Mouse (Mus musculus): ENCODE measurements around the gene Taf3. TPM values are rescaled to one million over a fixed set of nuclear protein-coding genes. Genes with fewer than 3 reads are reported as not detected.

Gene Taf3
- polyA plus RNA-seq, 1 experiment from 2014 or later, result 15.9 TPM

DNA sequence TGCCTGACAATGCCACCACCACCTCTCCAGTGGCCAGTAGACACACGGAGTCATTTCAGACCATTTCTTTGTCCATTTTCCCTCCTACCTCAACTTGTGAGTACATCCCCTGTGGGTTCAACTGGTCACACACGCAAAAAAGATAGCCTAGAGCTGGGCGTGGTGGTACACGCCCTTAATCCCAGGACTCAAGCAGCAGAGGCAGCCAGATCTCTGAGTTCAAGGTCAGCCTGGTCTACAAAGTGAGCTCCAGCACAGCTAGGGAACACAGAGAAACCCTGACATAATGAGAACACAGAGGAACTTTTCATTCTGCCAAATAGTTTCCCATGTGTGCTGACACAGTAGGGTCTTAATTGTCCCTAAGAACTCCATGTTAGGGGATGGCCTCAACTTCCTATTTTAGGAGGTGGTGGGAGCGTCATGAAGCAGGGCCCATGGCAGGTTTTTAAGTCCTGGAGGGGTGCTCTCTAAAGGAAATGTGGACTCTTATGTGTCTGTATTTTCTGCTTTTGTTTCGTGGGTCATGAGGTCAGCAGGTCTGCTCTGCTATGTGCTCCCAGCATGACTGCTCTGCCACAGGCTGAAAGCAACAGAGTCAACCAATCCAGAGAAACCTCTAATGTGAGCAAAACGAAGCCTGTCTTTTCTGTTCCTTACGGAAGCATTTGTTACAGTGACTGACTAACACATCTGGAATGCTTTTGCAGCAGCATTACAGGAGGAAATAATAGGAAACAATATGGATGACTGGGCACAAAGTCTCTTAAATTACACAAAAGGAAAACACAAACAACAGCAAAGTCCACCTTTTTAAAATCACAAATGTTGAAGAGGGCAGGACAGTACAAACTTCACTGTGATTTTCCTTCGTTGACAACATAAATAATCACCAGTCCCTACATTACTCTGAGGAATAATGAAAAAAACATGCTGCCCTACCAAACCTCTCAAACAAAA is 92.5 kb downstream of the Taf3 start:
- Histone ChIP-seq H3K27ac (peak overlapping the region; percentile 78), H3K4me2 (peak overlapping the region; percentile 18; the same call in 1 of the 2 replicates), H3K27me3 (no peaks in the 10 kb centered on the region), H3K9ac (replicated peaks) (no peak overlapping the region), H3K36me3 (peaks cover 19% of the 10 kb centered on the region; the same call in 1 of the 2 replicates), H3K4me1 (replicated peaks) (peaks cover 26% of the 10 kb centered on the region), H3K9me3 (no peaks in the 10 kb centered on the region), H3K4me3 (replicated peaks) (no peak overlapping the region)
- 38% methylated on average over 9 of the region's 9 CpGs for WGBS
- peak; percentile 81 for ATAC-seq (ENCODE audit: insufficient number of reproducible peaks, insufficient read depth, low FRiP score, low TSS enrichment, low read depth)

GRCm38 (mm10) chr2:9946739-9947138 is 101.7 kb downstream of the Taf3 start:
- WGBS, result 84% methylated on average over 3 of the region's 3 CpGs
- H3K27me3 ChIP-seq, result no peaks in the 10 kb centered on the region
- no peak for ATAC-seq (ENCODE audit: insufficient number of reproducible peaks, insufficient read depth, low FRiP score, low TSS enrichment, low read depth)
- H3K4me3 ChIP-seq (replicated peaks), result no peak overlapping the region
- peaks cover 18% of the 10 kb centered on the region; the same call in 1 of the 2 replicates for H3K36me3 ChIP-seq
- no peak overlapping the region; the same call in 1 of the 2 replicates for H3K27ac ChIP-seq
- H3K4me2 ChIP-seq, result no peak overlapping the region
- H3K4me1 ChIP-seq (replicated peaks), result 0 out of 2 replicates have a peak, but pooled peaks cover 3% of the 10 kb centered on the region
- H3K9me3 ChIP-seq, result no peaks in the 10 kb centered on the region
- H3K9ac ChIP-seq (replicated peaks), result no peak overlapping the region

DNA sequence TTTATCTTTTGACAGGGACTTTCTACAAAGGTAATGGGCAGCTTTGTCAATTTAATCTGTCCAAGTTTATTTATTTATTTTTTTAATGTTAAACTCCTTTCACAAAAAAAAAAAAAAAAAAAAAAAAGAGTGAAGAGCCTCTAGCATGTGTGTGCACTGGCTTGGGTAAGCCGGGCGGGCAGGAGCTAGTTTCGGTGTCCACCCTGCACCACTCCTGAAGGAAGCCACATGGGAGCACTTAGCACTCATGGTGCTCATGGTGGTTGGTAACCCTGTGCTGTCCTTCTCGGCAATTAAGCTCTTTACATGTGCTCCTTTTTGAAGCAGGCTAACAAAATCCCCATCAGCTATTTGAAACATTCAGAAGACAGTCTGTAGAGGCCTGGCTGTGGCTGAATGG is 102.8 kb downstream of the Taf3 start:
- H3K27ac ChIP-seq, result no peak overlapping the region
- H3K9me3 ChIP-seq, result no peaks in the 10 kb centered on the region
- H3K4me3 ChIP-seq (replicated peaks), result no peak overlapping the region
- WGBS, result 82% methylated on average over 4 of the region's 4 CpGs
- no peaks in the 10 kb centered on the region for H3K27me3 ChIP-seq
- 0 out of 2 replicates have a peak, but pooled peaks cover 3% of the 10 kb centered on the region for H3K4me1 ChIP-seq (replicated peaks)
- no peak overlapping the region for H3K4me2 ChIP-seq
- H3K36me3 ChIP-seq, result peaks cover 7% of the 10 kb centered on the region; the same call in 1 of the 2 replicates
- ATAC-seq (ENCODE audit: insufficient number of reproducible peaks, insufficient read depth, low FRiP score, low TSS enrichment, low read depth), result no peak
- no peak overlapping the region for H3K9ac ChIP-seq (replicated peaks)

DNA sequence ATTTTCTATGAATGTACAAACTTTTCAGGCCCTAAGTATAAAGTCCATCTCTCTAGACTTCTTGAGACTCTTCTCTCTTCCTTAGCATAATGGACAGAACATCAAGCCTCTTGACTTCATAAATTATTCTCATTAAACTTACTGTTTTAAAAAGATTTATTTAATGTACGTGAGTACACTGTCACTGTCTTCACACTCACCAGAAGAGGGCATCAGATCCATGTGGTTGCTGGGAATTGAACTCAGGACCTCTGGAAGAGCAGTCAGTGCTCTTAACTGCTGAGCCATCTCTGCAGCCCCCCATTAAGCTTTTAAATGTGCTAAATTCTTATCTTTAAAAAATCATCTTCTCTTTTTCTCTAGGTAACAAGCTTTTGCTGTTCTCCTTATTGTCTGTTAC is 105.4 kb downstream of the Taf3 start:
- Histone ChIP-seq H3K36me3 (peaks cover 6% of the 10 kb centered on the region; the same call in 1 of the 2 replicates), H3K27me3 (no peaks in the 10 kb centered on the region), H3K27ac (no peak overlapping the region), H3K4me2 (no peak overlapping the region), H3K9me3 (no peaks in the 10 kb centered on the region), H3K4me3 (replicated peaks) (no peak overlapping the region), H3K4me1 (replicated peaks) (0 out of 2 replicates have a peak, but pooled peaks cover 3% of the 10 kb centered on the region), H3K9ac (replicated peaks) (no peak overlapping the region)
- ATAC-seq (ENCODE audit: insufficient number of reproducible peaks, insufficient read depth, low FRiP score, low TSS enrichment, low read depth), result no peak
- WGBS, result 81% methylated on average over 1 of the region's 1 CpGs

DNA sequence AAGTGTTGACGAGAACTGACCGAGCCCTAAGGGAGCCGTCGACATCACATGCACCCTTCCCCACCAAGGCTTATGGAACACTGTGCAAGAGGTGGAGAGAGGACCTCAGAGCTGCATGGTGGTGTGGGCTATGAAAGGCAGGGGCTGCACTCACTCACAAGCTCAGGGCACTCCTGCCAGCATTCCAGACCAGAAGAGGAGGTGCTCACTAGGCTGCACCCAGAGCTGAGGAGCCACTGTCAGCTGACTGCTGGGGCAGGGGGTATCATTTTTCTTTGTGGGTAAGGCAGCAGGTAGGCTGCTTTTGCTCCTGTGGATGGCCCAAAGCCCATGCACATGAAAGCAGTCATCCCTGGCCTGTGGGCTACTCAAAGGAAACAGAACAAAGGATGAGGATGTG is 109.1 kb downstream of the Taf3 start:
- peaks cover 6% of the 10 kb centered on the region; the same call in 1 of the 2 replicates for H3K36me3 ChIP-seq
- no peak overlapping the region for H3K4me3 ChIP-seq (replicated peaks)
- ATAC-seq (ENCODE audit: insufficient number of reproducible peaks, insufficient read depth, low FRiP score, low TSS enrichment, low read depth), result no peak
- no peak overlapping the region for H3K4me2 ChIP-seq
- H3K27me3 ChIP-seq, result no peaks in the 10 kb centered on the region
- H3K9me3 ChIP-seq, result no peaks in the 10 kb centered on the region
- H3K4me1 ChIP-seq (replicated peaks), result 0 out of 2 replicates have a peak, but pooled peaks cover 5% of the 10 kb centered on the region
- H3K27ac ChIP-seq, result no peak overlapping the region
- H3K9ac ChIP-seq (replicated peaks), result no peak overlapping the region
- WGBS, result 83% methylated on average over 4 of the region's 4 CpGs

DNA sequence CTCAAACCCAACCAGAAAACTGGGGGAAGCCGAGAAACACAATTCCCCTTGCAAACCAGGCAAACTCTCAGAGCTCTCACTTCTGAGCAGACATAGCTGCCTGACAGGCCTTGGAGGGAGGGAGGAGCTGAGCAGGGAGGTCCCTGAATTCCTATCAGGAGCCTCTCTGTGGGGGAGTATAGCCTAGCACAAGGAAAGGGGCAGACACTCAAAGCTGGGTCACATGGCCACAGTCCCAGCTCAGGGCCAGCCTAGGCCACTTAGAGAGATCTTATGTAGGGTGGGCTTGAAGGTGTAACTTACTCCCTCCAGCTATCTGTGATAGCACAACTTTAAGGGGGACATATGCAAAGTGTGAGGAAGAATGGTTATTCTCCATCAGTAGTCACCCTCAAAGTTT is 112.4 kb downstream of the Taf3 start:
- Histone ChIP-seq H3K9me3 (no peaks in the 10 kb centered on the region), H3K4me2 (no peak overlapping the region), H3K9ac (replicated peaks) (no peak overlapping the region), H3K27ac (no peak overlapping the region), H3K27me3 (no peaks in the 10 kb centered on the region), H3K36me3 (peaks cover 6% of the 10 kb centered on the region; the same call in 1 of the 2 replicates), H3K4me3 (replicated peaks) (no peak overlapping the region), H3K4me1 (replicated peaks) (0 out of 2 replicates have a peak, but pooled peaks cover 5% of the 10 kb centered on the region)
- WGBS, result 42% methylated on average over 1 of the region's 1 CpGs
- ATAC-seq (ENCODE audit: insufficient number of reproducible peaks, insufficient read depth, low FRiP score, low TSS enrichment, low read depth), result no peak

DNA sequence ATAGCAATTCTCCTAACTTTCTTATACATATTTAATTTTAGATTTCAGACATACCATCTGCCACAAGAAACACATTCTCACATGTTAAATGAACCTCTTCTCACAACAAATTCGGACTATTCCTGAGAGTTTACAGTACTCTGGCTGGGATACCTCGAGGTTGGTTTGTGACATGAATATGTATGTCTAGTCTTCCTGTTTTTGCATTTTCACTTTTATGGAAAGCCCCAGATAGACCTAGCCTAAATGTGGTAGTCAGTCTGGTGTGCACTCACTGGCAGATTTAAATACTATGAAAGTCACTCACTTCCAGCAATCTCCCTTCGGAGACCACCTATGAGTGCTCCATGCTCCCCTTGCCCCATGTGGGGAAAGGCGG is 121.5 kb downstream of the Taf3 start:
- peaks cover 8% of the 10 kb centered on the region; the same call in 1 of the 2 replicates for H3K36me3 ChIP-seq
- 85% methylated on average over 4 of the region's 4 CpGs for WGBS
- H3K4me2 ChIP-seq, result no peak overlapping the region
- no peaks in the 10 kb centered on the region for H3K9me3 ChIP-seq
- H3K9ac ChIP-seq (replicated peaks), result no peak overlapping the region
- ATAC-seq (ENCODE audit: insufficient number of reproducible peaks, insufficient read depth, low FRiP score, low TSS enrichment, low read depth), result no peak
- H3K27me3 ChIP-seq, result no peaks in the 10 kb centered on the region
- no peak overlapping the region for H3K4me3 ChIP-seq (replicated peaks)
- no peak overlapping the region for H3K27ac ChIP-seq
- H3K4me1 ChIP-seq (replicated peaks), result peaks cover 10% of the 10 kb centered on the region

DNA sequence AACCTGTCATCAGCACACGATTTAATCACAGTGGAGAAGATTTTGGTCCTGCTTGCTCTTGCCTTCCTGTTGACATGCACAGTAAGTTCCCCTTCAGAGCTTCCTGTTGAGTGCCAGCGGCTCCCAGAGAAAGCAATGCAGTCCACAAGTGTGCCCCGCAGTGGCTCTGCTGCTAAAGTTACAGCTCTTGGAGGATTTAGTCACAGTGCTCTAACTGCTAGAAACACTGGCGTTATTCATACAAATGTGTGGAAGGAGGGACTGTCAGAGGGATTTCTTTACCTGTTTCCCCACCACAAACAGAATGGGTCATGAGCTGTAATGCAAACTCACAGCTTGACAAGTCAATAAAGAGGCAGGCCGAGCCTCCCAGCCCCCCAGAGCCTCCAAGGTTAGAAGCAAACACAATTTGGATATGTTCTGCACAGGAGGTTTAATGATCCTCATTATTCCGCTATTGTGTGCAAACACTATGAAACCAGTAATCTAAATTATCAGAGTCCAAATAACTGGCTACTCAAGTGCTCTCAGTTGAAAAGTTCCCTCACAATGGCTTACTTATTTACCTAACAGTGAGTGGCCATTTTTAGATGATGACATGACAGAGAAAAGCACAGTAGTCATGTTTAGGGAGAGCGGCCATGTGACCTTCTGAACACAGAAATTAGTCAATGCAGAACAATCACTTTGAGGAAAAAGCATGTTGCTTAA is 122.0 kb downstream of the Taf3 start:
- no peaks in the 10 kb centered on the region for H3K27me3 ChIP-seq
- 57% methylated on average over 7 of the region's 7 CpGs for WGBS
- ATAC-seq (ENCODE audit: insufficient number of reproducible peaks, insufficient read depth, low FRiP score, low TSS enrichment, low read depth), result no peak
- no peak overlapping the region for H3K9ac ChIP-seq (replicated peaks)
- H3K4me2 ChIP-seq, result 0 out of 2 replicates have a peak overlapping the region, but pooled peaks have one; percentile 8
- no peaks in the 10 kb centered on the region for H3K9me3 ChIP-seq
- peak overlapping the region; percentile 19; the same call in 1 of the 2 replicates for H3K27ac ChIP-seq
- H3K4me1 ChIP-seq (replicated peaks), result peaks cover 10% of the 10 kb centered on the region
- H3K36me3 ChIP-seq, result peaks cover 8% of the 10 kb centered on the region; the same call in 1 of the 2 replicates
- H3K4me3 ChIP-seq (replicated peaks), result no peak overlapping the region

DNA sequence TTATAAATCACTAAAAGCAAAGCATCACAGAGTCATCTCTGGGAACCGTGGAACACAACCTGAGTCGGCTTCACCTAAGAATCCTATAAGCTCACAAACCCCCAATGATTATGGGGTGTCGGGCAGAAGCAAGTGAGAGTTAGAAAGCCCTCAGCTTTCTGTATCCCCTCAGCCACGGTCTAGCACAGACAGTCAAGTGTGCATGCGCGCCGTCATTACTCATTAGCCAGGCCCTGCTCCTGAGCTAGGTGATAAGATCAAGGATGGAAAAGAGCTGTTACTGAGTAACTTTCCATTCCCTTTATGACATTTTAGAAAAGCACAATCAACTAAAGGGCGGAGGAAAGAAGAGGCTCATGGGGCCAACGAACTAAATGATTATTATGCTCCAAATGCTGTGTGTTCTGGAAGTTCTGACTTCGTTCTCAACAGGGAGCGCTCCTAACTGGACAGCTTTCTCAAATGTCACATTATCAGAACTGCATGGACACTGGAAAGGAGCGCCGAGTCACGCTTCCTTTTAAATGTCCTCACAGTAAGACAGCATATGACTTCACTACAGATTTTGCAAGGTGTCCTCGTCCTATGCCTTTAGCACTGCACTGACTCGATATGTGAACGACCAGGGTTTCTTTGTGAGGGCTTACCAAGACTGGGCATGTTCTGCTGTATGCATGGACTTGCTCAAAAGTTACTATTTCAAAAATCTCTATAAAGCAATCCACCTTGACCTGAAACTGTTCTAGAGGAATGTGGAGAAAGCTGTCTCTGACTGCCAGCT is 129.5 kb downstream of the Taf3 start:
- H3K27me3 ChIP-seq, result no peaks in the 10 kb centered on the region
- 87% methylated on average over 17 of the region's 17 CpGs for WGBS
- no peak overlapping the region for H3K9ac ChIP-seq (replicated peaks)
- no peak overlapping the region for H3K27ac ChIP-seq
- ATAC-seq (ENCODE audit: insufficient number of reproducible peaks, insufficient read depth, low FRiP score, low TSS enrichment, low read depth), result no peak
- H3K4me2 ChIP-seq, result no peak overlapping the region
- H3K4me3 ChIP-seq (replicated peaks), result no peak overlapping the region
- H3K36me3 ChIP-seq, result peaks cover 25% of the 10 kb centered on the region
- H3K4me1 ChIP-seq (replicated peaks), result no peaks in the 10 kb centered on the region
- H3K9me3 ChIP-seq, result no peaks in the 10 kb centered on the region

DNA sequence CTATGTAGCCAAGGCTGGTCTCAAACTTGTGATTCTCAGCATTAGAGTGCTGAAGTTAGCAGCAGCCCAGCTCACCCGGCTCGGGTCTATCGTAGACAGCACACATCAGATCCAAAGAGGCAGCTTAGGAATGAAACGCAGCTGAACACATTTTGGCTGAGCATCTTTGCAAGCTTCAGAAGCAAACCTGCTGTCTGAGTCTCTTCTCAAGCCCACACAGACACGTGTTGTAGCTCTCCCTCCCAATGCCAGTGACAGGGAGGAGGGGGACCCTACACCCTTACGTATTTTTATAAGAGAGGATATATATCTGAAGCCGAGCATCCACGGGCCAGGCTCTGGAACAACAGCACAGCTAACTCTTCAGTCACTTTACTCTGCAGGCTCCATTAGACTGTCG is 130.8 kb downstream of the Taf3 start:
- H3K9ac ChIP-seq (replicated peaks), result no peak overlapping the region
- ATAC-seq (ENCODE audit: insufficient number of reproducible peaks, insufficient read depth, low FRiP score, low TSS enrichment, low read depth), result no peak
- peaks cover 25% of the 10 kb centered on the region for H3K36me3 ChIP-seq
- no peak overlapping the region for H3K4me2 ChIP-seq
- no peaks in the 10 kb centered on the region for H3K4me1 ChIP-seq (replicated peaks)
- H3K27me3 ChIP-seq, result no peaks in the 10 kb centered on the region
- no peak overlapping the region for H3K4me3 ChIP-seq (replicated peaks)
- no peak overlapping the region for H3K27ac ChIP-seq
- no peaks in the 10 kb centered on the region for H3K9me3 ChIP-seq
- WGBS, result 90% methylated on average over 9 of the region's 9 CpGs

All from limb, embryonic 12.5 days (tissue).